Mouse (Mus musculus) midbrain, postnatal 0 days (tissue): ENCODE measurements around the gene Rnaseh2a. TPM values are rescaled to one million over a fixed set of nuclear protein-coding genes. Genes with fewer than 3 reads are reported as not detected.

Experiments used
- ATAC-seq: fragments of 200-750 bp; cut with Nextera tagmentation; 2 replicates; pipeline ENCODE4 v1.8.0; 2017; ENCODE audit warnings: moderate number of reproducible peaks, mild to moderate bottlenecking, moderate TSS enrichment, moderate library complexity; ENCODE audit not compliant: low FRiP score
- DNase-seq: peaks from one replicate; pipeline ENCODE4 v3.0.0-alpha.2; 2015; ENCODE audit warnings: low spot score
- H3K27ac ChIP-seq: fragments of 300-500 bp; sonication (generic); 2 replicates; pipeline ENCODE4 v1.5.1; 2014; ENCODE audit warnings: low read depth, mild to moderate bottlenecking, low read length, mixed read lengths
- H3K27me3 ChIP-seq: fragments of 300-500 bp; sonication (generic); 2 replicates; pipeline ENCODE4 v1.6.1; 2014; ENCODE audit warnings: low read length, control low read depth, mixed read lengths; ENCODE audit not compliant: insufficient read depth
- H3K36me3 ChIP-seq: fragments of 300-500 bp; sonication (generic); 2 replicates; pipeline ENCODE4 v1.6.1; 2014; ENCODE audit warnings: low read length, control low read depth, mixed read lengths; ENCODE audit not compliant: insufficient read depth
- H3K4me1 ChIP-seq: fragments of 300-500 bp; sonication (generic); 2 replicates; pipeline ENCODE4 v1.6.1; 2014; ENCODE audit warnings: mild to moderate bottlenecking, control low read depth, antibody characterized with exemption, low read length, mixed read lengths; ENCODE audit not compliant: insufficient read depth
- H3K4me2 ChIP-seq: fragments of 300-500 bp; sonication (generic); 2 replicates; pipeline ENCODE4 v1.6.1; 2014; ENCODE audit warnings: low read depth, mild to moderate bottlenecking, low read length, mixed read lengths; ENCODE audit not compliant: poor library complexity, severe bottlenecking
- H3K4me3 ChIP-seq: fragments of 300-500 bp; sonication (generic); 2 replicates; pipeline ENCODE4 v1.5.1; 2014; ENCODE audit warnings: low read depth, mild to moderate bottlenecking, low read length, moderate library complexity
- H3K9ac ChIP-seq: fragments of 300-500 bp; sonication (generic); replicated peaks from 2 replicates; pipeline ENCODE4 v1.6.1; 2014; ENCODE audit warnings: mild to moderate bottlenecking, low read length, moderate library complexity, mixed read lengths; ENCODE audit not compliant: poor library complexity, severe bottlenecking
- H3K9me3 ChIP-seq: fragments of 300-500 bp; sonication (generic); 2 replicates; pipeline ENCODE4 v1.6.1; 2016; ENCODE audit warnings: low read length, control low read depth
- CTCF ChIP-seq: IDR thresholded peaks from 2 replicates; pipeline ENCODE4 v1.5.1; 2016; ENCODE audit warnings: antibody characterized with exemption, mild to moderate bottlenecking
- whole genome bisulfite sequencing: fragments of 180-500 bp; shearing (Covaris S2); extraction: QIAGEN DNeasy Blood & Tissue Kit; methylation state at CpG from one replicate; pipeline ENCODE4 v1.1.7; 2014; 5-methylcytosine and 5-hydroxymethylcytosine counted together
- polyA plus RNA-seq: library from polyadenylated mRNA; unstranded; fragments of >200 nt; fragmentation: Nextera tagmentation; extraction: Ambion mirVana; gene quantifications from 2 replicates; pipeline ENCODE4 v1.2.1, GENCODE M21; 2015
- total RNA-seq: library from RNA; depleted of rRNA; stranded (reverse); fragments of >200 nt; gene quantifications from 2 replicates; pipeline ENCODE4 v1.2.3, GENCODE M21; 2014

Rnaseh2a gene
- total and polyA plus RNA-seq, 2 experiments from 2014 or later = 36.5 to 48.9 TPM

- Histone ChIP-seq H3K27me3 (peaks cover 21% of the 10 kb centered on the region), H3K9me3 (no peaks in the 10 kb centered on the region), H3K36me3 (no peaks in the 10 kb centered on the region), H3K9ac (no peak overlapping the region), H3K27ac (no peak overlapping the region), H3K4me2 (no peak overlapping the region), H3K4me3 (no peak overlapping the region), H3K4me1 (0 out of 2 replicates have a peak, but pooled peaks cover 4% of the 10 kb centered on the region)
- TF ChIP-seq CTCF = no peak
- DNase-seq (no peak), ATAC-seq (0 out of 2 replicates have a peak, but pooled peaks have one; percentile 42)
- 18% methylated on average over 27 of the region's 28 CpGs for WGBS
Observed at GRCm38 (mm10) chr8:85011242-85011641, 41.7 kb upstream of the Rnaseh2a start.

- Histone ChIP-seq H3K27me3 (peaks cover 21% of the 10 kb centered on the region), H3K27ac (no peak overlapping the region), H3K4me3 (no peak overlapping the region), H3K4me2 (no peak overlapping the region), H3K9me3 (no peaks in the 10 kb centered on the region), H3K4me1 (no peaks in the 10 kb centered on the region), H3K36me3 (0 out of 2 replicates have a peak, but pooled peaks cover 5% of the 10 kb centered on the region), H3K9ac (no peak overlapping the region)
- WGBS = 19% methylated on average over 24 of the region's 25 CpGs
- peak; percentile 25; the same call in 1 of the 2 replicates for TF ChIP-seq CTCF
- no peak for ATAC-seq
- DNase-seq = no peak
Observed at GRCm38 (mm10) chr8:85007686-85008085, 38.1 kb upstream of the Rnaseh2a start.

DNA sequence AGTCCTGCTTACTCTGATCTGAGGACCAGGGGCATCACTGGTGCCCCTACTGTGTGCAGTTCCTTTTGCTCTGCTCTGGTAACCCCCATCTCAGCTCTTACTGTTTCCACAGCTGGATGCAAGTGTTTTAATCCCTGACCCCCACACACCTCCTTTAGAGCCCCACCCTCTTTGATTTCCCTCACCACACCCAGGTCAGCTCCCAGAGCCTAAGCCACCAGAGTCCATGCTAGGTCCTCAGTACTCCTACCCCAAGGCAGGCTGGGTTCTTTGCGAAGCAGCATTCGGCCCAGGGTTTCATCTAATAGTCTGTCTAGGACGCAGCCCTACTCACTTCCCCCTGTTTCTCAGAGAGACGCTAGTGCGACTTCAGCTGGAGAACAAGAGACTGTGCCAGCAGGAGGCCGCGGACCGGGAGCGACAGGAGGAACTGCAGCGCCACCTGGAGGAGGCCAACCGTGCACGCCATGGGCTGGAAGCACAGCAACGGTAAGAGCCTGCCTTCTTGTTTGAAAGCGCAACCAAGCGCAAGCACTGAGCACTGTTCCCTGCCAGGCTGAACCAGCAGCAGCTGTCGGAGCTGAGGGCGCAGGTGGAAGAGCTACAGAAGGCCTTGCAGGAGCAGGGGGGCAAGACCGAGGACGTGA lies 28.2 kb upstream of the Rnaseh2a start:
- H3K36me3 ChIP-seq = peaks cover 23% of the 10 kb centered on the region; the same call in 1 of the 2 replicates
- no peak overlapping the region for H3K4me3 ChIP-seq
- H3K9ac ChIP-seq = 0 out of 2 replicates have a peak overlapping the region, but pooled peaks have one; percentile 8
- TF ChIP-seq CTCF = peak; percentile 88
- no peaks in the 10 kb centered on the region for H3K9me3 ChIP-seq
- H3K27ac ChIP-seq = no peak overlapping the region
- 5% methylated on average over 19 of the region's 19 CpGs for WGBS
- no peaks in the 10 kb centered on the region for H3K4me1 ChIP-seq
- DNase-seq = peak; percentile 90
- peak overlapping the region; percentile 10; the same call in 1 of the 2 replicates for H3K4me2 ChIP-seq
- ATAC-seq = peak; percentile 48
- H3K27me3 ChIP-seq = no peaks in the 10 kb centered on the region

GRCm38 (mm10) chr8:84996978-84997377 lies 27.4 kb upstream of the Rnaseh2a start:
- no peaks in the 10 kb centered on the region for H3K9me3 ChIP-seq
- H3K27ac ChIP-seq = no peak overlapping the region
- H3K4me3 ChIP-seq = no peak overlapping the region
- no peak for TF ChIP-seq CTCF
- WGBS = 82% methylated on average over 5 of the region's 5 CpGs
- no peak overlapping the region for H3K4me2 ChIP-seq
- no peaks in the 10 kb centered on the region for H3K27me3 ChIP-seq
- H3K9ac ChIP-seq = no peak overlapping the region
- DNase-seq = no peak
- no peak for ATAC-seq
- no peaks in the 10 kb centered on the region for H3K4me1 ChIP-seq
- H3K36me3 ChIP-seq = peaks cover 18% of the 10 kb centered on the region; the same call in 1 of the 2 replicates

- TF ChIP-seq CTCF = no peak
- Histone ChIP-seq H3K9ac (no peak overlapping the region), H3K4me1 (peaks cover 5% of the 10 kb centered on the region; the same call in 1 of the 2 replicates), H3K4me2 (no peak overlapping the region), H3K4me3 (no peak overlapping the region), H3K27me3 (no peaks in the 10 kb centered on the region), H3K9me3 (no peaks in the 10 kb centered on the region), H3K36me3 (peaks cover 14% of the 10 kb centered on the region; the same call in 1 of the 2 replicates), H3K27ac (no peak overlapping the region)
- DNase-seq (peak; percentile 40), ATAC-seq (no peak)
- 24% methylated on average over 25 of the region's 25 CpGs for WGBS
Observed at GRCm38 (mm10) chr8:84995680-84996079, 26.1 kb upstream of the Rnaseh2a start.

GRCm38 (mm10) chr8:84994375-84994774 lies 24.8 kb upstream of the Rnaseh2a start:
- peaks cover 5% of the 10 kb centered on the region; the same call in 1 of the 2 replicates for H3K4me1 ChIP-seq
- no peaks in the 10 kb centered on the region for H3K9me3 ChIP-seq
- no peak overlapping the region for H3K27ac ChIP-seq
- no peaks in the 10 kb centered on the region for H3K27me3 ChIP-seq
- no peak overlapping the region for H3K9ac ChIP-seq
- peaks cover 14% of the 10 kb centered on the region; the same call in 1 of the 2 replicates for H3K36me3 ChIP-seq
- WGBS = 96% methylated on average over 9 of the region's 9 CpGs
- H3K4me2 ChIP-seq = no peak overlapping the region
- DNase-seq (no peak), ATAC-seq (no peak)
- no peak overlapping the region for H3K4me3 ChIP-seq
- TF ChIP-seq CTCF = no peak
